ENCODE assay signal across 8 mouse cellular contexts in the genomic region with DNA sequence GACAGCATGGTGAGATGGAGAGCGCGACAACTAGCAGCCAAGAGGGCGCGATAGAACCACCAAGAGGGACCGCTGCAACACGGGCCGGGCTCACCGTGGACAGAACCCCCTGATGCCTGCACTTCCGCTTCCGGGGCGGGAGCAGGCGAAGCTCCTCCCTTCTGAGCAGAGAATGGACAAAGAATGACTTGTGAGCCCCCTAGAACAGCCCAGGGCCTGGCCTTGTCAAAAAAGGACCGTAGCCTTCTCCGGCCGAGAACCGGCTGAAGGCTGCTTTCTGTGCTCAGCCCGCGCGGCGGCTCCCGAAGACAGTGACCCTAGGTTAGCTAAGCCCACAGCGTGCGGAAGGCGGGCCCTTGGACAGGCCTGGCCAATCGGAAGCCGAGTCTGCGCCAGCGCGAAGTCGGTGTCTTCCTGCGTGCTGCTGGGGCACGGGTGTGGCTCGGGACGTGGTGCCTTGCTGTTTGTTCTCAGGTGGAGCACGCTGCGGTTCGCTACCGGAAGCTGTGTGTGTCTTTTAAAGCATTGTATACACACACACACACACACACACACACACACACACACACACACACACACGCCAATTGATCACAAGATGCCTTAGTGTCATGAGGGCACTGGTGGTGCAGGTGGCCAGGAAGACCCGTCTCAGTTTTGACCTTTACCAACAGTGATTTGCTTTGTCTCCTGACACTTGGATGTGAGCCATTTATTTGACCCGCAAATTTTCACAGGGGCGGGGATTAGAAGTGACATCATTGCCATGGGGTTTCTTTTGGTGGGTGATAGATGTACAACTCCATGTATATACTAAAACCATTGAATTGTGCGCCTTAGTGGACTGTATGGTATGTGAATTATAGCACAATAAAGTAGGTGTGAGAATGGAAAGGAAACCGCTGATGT. TPM values are rescaled to one million over a fixed set of nuclear protein-coding genes. Genes with fewer than 3 reads are reported as not detected.
DNase-seq lines count a peak whose midpoint lies in the region; ATAC-seq lines count a peak whose summit lies in the region.

A gene (minus strand): TSS at position 336 of the 906 bp plus-strand sequence.

- H3K4me1 ChIP-seq in hindbrain, embryonic 16.5 days (ENCODE audit: control insufficient read depth, insufficient read depth, low read depth, low read length) = peaks cover 19% of the 10 kb centered on the region

- H3K27me3 ChIP-seq in hindbrain, embryonic 16.5 days (replicated peaks; ENCODE audit: control insufficient read depth, insufficient read depth, low read length) = no peaks in the 10 kb centered on the region

- peak within 1 kb of the TSS; percentile 97 for H3K27ac ChIP-seq in hindbrain, embryonic 16.5 days (ENCODE audit: low read depth, low read length)
- peak within 1 kb of the TSS; percentile 91 for H3K27ac ChIP-seq in macrophage

- H3K79me2 ChIP-seq in macrophage (ENCODE audit: inconsistent target) = peaks cover 47% of the 10 kb centered on the region

- no peaks in the 10 kb centered on the region for H3K9me3 ChIP-seq in hindbrain, embryonic 16.5 days (ENCODE audit: control insufficient read depth, low read length)

- peaks cover 2% of the 10 kb centered on the region; the same call in 1 of the 2 replicates for H3K36me3 ChIP-seq in hindbrain, embryonic 16.5 days (ENCODE audit: control insufficient read depth, insufficient read depth, low read length)
- H3K36me3 ChIP-seq in macrophage (ENCODE audit: inconsistent target) = no peaks in the 10 kb centered on the region

- peak within 1 kb of the TSS; percentile 51 for H3K4me3 ChIP-seq in hindbrain, embryonic 16.5 days (ENCODE audit: low read length)
- peak within 1 kb of the TSS; percentile 99 for H3K4me3 ChIP-seq in macrophage (ENCODE audit: inconsistent target)

- peak; percentile 84 for DNase-seq in WW6 (ENCODE audit: low read depth, low spot score)
- peak; percentile 81 to 93 for DNase-seq in cerebellum, postnatal 4 days (ENCODE audit: low spot score in 2 of 2)
- peak; percentile 94 for DNase-seq in gastrocnemius, adult 18-20 months (ENCODE audit: low spot score)
- peak; percentile 93 to 96 for DNase-seq in left cerebral cortex, adult 18-20 months (ENCODE audit: low spot score in 2 of 2)
- peak; percentile 96 for DNase-seq in right cerebral cortex, adult 18-20 months
- DNase-seq in urinary bladder, postnatal 10 days (ENCODE audit: low spot score) = peak; percentile 80

- peak within 1 kb of the TSS; percentile 78 for H3K9ac ChIP-seq in hindbrain, embryonic 16.5 days (ENCODE audit: low read depth, low read length)

- peak; percentile 100 for ATAC-seq in hindbrain, embryonic 16.5 days

- peak within 1 kb of the TSS; percentile 83 for H3K4me2 ChIP-seq in hindbrain, embryonic 16.5 days (ENCODE audit: low read length)

- WGBS in hindbrain, embryonic 16.5 days = 2% methylated on average over 44 of the region's 44 CpGs
- 4% methylated on average over 43 of the region's 44 CpGs for WGBS in macrophage (ENCODE audit: missing documents)

RNA-seq across cellular contexts. Expression of the gene that starts here (rescaled TPM):
- 10 to 100 TPM; 25.1 to 29.4 TPM for total RNA-seq in gastrocnemius, adult 18-20 months (2021)
- polyA plus RNA-seq in hindbrain, embryonic 16.5 days (2015; fragmentation: Nextera tagmentation; extraction: Ambion mirVana) = 153 and 164 TPM in 2 replicates
- 10 to 100 TPM; 46.4 to 51.0 TPM for total RNA-seq in left cerebral cortex, adult 18-20 months (2021)
- total RNA-seq in macrophage (2018; cell fraction: chromatin; rRNA removed) = 10 to 100 TPM; 13.3 to 78.5 (median 50.6) TPM
- 10 to 100 TPM; 66.5 to 100.0 (median 81.5) TPM for total RNA-seq in macrophage (2018; cell fraction: cytosol; rRNA removed)
- 100 to 1,000 TPM in 12 of 26 experiments, 10 to 100 TPM in 14; 51.2 to 154 (median 97.0) TPM for total RNA-seq in macrophage (2018; cell fraction: nucleus; rRNA removed)
- 67.1 to 82.0 TPM (median 75.1 TPM) in 3 replicates for polyA plus RNA-seq in macrophage (2018)

Comparison
In these comparisons a context has a peak if more than half of its experiments do, and no peak if none do; other contexts are left out.
1. Peak in every context shown above with its lines: DNase-seq, ATAC-seq, H3K4me3 ChIP-seq and H3K27ac ChIP-seq.